Mouse (Mus musculus) T-cell, adult 2 months (primary cell): ENCODE measurements at regions not wholly inside any gene's neighbourhood (a gene's known extent, or its start where the extent isn't known, plus 50 kb on each side); places are given as distances from the start of the nearest gene placed in this dataset.
"Not testable (repeated sequence)": the region's sequence is repeated elsewhere in the genome, so short reads cannot be mapped to it uniquely, and the experiment has no call there.

Experiments
- DNase-seq: peaks from one replicate; pipeline ENCODE4 v3.0.0; 2022; ENCODE audit warnings: low spot score

DNA sequence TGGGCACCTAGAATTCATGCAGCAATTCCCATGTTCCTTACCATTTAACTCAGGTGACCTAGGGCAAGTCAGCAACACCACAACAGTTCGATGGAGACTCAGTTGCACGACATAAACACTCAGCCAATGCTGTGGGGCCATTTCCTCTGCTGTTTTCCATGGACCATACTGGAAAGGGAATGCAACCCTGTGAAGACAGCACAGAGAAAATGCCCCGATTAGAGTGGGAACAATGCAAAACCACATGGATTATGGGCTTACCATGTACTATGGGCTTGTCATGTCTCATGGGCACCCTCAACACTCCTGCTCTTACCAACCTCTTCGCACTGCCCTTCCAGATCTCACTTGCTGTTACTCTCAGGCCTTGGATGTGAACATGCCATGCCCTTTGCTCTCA lies 207.6 kb downstream of the Snurf start:
- DNase-seq = not testable (repeated sequence)

DNA sequence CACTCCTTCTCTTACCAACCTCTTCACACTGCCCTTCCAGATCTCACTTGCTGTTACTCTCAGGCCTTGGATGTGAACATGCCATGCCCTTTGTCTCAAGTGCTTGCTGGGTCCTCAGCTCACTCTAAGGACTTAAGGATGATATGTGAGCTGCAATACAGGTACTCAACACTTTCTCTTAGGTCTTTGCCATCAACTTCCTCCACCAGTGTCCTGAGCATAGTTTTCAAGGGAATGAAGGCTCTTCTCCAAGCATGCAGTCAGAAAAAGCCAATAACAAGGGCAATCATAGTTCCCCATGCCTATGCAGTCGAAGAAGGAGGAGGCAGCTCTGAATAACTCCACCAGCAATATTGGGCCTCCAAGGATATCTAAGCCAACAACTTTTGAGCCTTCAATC lies 235.1 kb downstream of the Snurf start:
- DNase-seq = peak; percentile 9

DNA sequence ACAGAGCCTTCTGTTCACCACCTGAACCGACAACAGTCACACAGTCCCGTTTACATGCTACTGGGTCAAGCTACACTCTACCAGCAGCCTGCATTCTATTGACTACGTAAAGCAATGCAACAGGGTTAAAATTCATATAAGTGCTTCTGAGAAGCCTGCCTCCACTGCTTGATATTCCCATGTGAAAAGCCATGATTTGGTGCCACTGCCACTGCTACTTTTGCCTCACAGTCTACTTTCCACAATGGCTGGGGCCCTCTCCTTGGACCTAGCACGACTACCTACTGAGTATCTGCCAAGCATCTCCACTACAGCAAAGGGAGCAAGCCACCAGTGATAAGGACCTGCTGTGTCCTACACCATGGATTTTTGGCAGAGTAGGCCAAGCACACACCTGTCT lies 236.2 kb downstream of the Snurf start:
- peak; percentile 10 for DNase-seq

DNA sequence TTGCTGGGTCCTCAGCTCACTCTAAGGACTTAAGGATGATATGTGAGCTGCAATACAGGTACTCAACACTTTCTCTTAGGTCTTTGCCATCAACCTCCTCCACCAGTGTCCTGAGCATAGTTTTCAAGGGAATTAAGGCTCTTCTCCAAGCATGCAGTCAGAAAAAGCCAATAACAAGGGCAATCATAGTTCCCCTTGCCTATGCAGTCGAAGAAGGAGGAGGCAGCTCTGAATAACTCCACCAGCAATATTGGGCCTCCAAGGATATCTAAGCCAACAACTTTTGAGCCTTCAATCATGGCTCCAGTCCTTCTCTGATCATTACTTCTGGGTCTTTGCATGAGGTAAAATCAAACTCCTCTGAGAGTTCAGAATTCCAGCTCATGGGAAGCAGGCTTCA lies 237.5 kb downstream of the Snurf start:
- not testable (repeated sequence) for DNase-seq
